Mouse (Mus musculus) testis, adult 2 months (tissue): ENCODE results near the gene Etv4. TPM values are rescaled to one million over a fixed set of nuclear protein-coding genes. Genes with fewer than 3 reads are reported as not detected.

ENCODE experiments used
- H3K27ac ChIP-seq: fragments of 200-500 bp; 2 replicates; pipeline ENCODE4 v1.5.1; 2012; ENCODE audit warnings: low read depth, low read length; ENCODE audit not compliant: control insufficient read depth, insufficient read depth
- H3K27me3 ChIP-seq: fragments of 200-500 bp; 2 replicates; pipeline ENCODE4 v1.6.1; 2012; ENCODE audit warnings: mild to moderate bottlenecking, low read length, moderate library complexity; ENCODE audit not compliant: control insufficient read depth, insufficient read depth
- H3K36me3 ChIP-seq: fragments of 200-500 bp; 2 replicates; pipeline ENCODE4 v1.6.1; 2012; ENCODE audit warnings: mild to moderate bottlenecking, low read length; ENCODE audit not compliant: control insufficient read depth, insufficient read depth
- H3K4me1 ChIP-seq: fragments of 200-500 bp; 2 replicates; pipeline ENCODE4 v1.6.1; 2012; ENCODE audit warnings: low read length; ENCODE audit not compliant: control insufficient read depth, insufficient read depth
- H3K4me3 ChIP-seq: fragments of 200-500 bp; 2 replicates; pipeline ENCODE4 v1.5.1; 2012; ENCODE audit warnings: low read depth, mild to moderate bottlenecking, low read length, moderate library complexity, mixed read lengths; ENCODE audit not compliant: control insufficient read depth
- CTCF ChIP-seq: fragments of 200-500 bp; IDR thresholded peaks from 2 replicates; pipeline ENCODE4 v1.5.1; 2012; ENCODE audit warnings: low read depth, mild to moderate bottlenecking, inconsistent platforms, low read length, moderate library complexity; ENCODE audit not compliant: control insufficient read depth, insufficient read depth, insufficient replicate concordance
- POLR2A ChIP-seq: fragments of 200-500 bp; IDR thresholded peaks from 2 replicates; pipeline ENCODE4 v1.6.1; 2012; ENCODE audit warnings: low read depth, mild to moderate bottlenecking, inconsistent platforms, low read length, moderate library complexity; ENCODE audit not compliant: control insufficient read depth
- polyA plus RNA-seq: library from polyadenylated mRNA; depleted of rRNA; stranded (reverse); fragments of >200 nt; gene quantifications from 2 replicates; pipeline ENCODE4 v1.2.3, GENCODE M21; 2012

The Etv4 gene
- polyA plus RNA-seq, 1 experiment, result 0.53 TPM

- no peaks in the 10 kb centered on the region for H3K36me3 ChIP-seq
- peaks cover 8% of the 10 kb centered on the region for H3K27me3 ChIP-seq
- no peak for TF ChIP-seq CTCF
- no peak for TF ChIP-seq POLR2A
- no peak overlapping the region for H3K27ac ChIP-seq
- H3K4me1 ChIP-seq, result peaks cover 15% of the 10 kb centered on the region
- H3K4me3 ChIP-seq, result peak overlapping the region; percentile 58
Observed at GRCm38 (mm10) chr11:101785852-101786205, 658 bp upstream of the Etv4 start.

GRCm38 (mm10) chr11:101784488-101785142 is 556 bp downstream of the Etv4 start:
- peaks cover 8% of the 10 kb centered on the region for H3K27me3 ChIP-seq

GRCm38 (mm10) chr11:101784072-101784471 is 1.1 kb downstream of the Etv4 start:
- Histone ChIP-seq H3K4me3 (no peak overlapping the region), H3K4me1 (peaks cover 15% of the 10 kb centered on the region), H3K27ac (no peak overlapping the region), H3K36me3 (no peaks in the 10 kb centered on the region), H3K27me3 (peaks cover 8% of the 10 kb centered on the region)
- TF ChIP-seq CTCF (no peak), POLR2A (no peak)

More at GRCm38 (mm10) chr11:101784488-101785142, 556 bp downstream of the Etv4 start:
- Histone ChIP-seq H3K36me3 (no peaks in the 10 kb centered on the region), H3K27ac (no peak overlapping the region), H3K4me3 (peak overlapping the region; percentile 83), H3K4me1 (peaks cover 15% of the 10 kb centered on the region)
- no peak for TF ChIP-seq POLR2A
- no peak for TF ChIP-seq CTCF

GRCm38 (mm10) chr11:101783584-101783983 is 1.6 kb downstream of the Etv4 start:
- H3K4me3 ChIP-seq, result no peak overlapping the region
- H3K36me3 ChIP-seq, result no peaks in the 10 kb centered on the region
- peaks cover 8% of the 10 kb centered on the region for H3K27me3 ChIP-seq
- peaks cover 15% of the 10 kb centered on the region for H3K4me1 ChIP-seq
- no peak overlapping the region for H3K27ac ChIP-seq
- TF ChIP-seq POLR2A, result no peak
- no peak for TF ChIP-seq CTCF

GRCm38 (mm10) chr11:101783135-101783534 is 2.0 kb downstream of the Etv4 start:
- H3K4me1 ChIP-seq, result peaks cover 15% of the 10 kb centered on the region
- peaks cover 8% of the 10 kb centered on the region for H3K27me3 ChIP-seq
- no peak overlapping the region for H3K27ac ChIP-seq
- H3K36me3 ChIP-seq, result no peaks in the 10 kb centered on the region
- H3K4me3 ChIP-seq, result no peak overlapping the region
- TF ChIP-seq CTCF (no peak), POLR2A (no peak)

GRCm38 (mm10) chr11:101776846-101777245 is 8.3 kb downstream of the Etv4 start:
- H3K27me3 ChIP-seq, result no peaks in the 10 kb centered on the region
- TF ChIP-seq POLR2A, result no peak
- TF ChIP-seq CTCF, result no peak
- no peak overlapping the region for H3K27ac ChIP-seq
- H3K4me3 ChIP-seq, result no peak overlapping the region
- H3K36me3 ChIP-seq, result no peaks in the 10 kb centered on the region
- peaks cover 10% of the 10 kb centered on the region for H3K4me1 ChIP-seq

- peak overlapping the region; percentile 47 for H3K4me3 ChIP-seq
- no peaks in the 10 kb centered on the region for H3K36me3 ChIP-seq
- peaks cover 10% of the 10 kb centered on the region for H3K4me1 ChIP-seq
- no peak overlapping the region for H3K27ac ChIP-seq
- no peak for TF ChIP-seq POLR2A
- TF ChIP-seq CTCF, result no peak
- H3K27me3 ChIP-seq, result no peaks in the 10 kb centered on the region
Observed at GRCm38 (mm10) chr11:101772449-101772848, 12.7 kb downstream of the Etv4 start.

GRCm38 (mm10) chr11:101772027-101772426 is 13.1 kb downstream of the Etv4 start:
- H3K27ac ChIP-seq, result no peak overlapping the region
- H3K4me1 ChIP-seq, result peaks cover 10% of the 10 kb centered on the region
- H3K36me3 ChIP-seq, result peaks cover 1% of the 10 kb centered on the region; the same call in 1 of the 2 replicates
- H3K27me3 ChIP-seq, result no peaks in the 10 kb centered on the region
- TF ChIP-seq CTCF (no peak), POLR2A (no peak)
- no peak overlapping the region for H3K4me3 ChIP-seq

- H3K27ac ChIP-seq, result no peak overlapping the region
- H3K4me3 ChIP-seq, result no peak overlapping the region
- no peak for TF ChIP-seq CTCF
- no peak for TF ChIP-seq POLR2A
- H3K4me1 ChIP-seq, result peaks cover 10% of the 10 kb centered on the region
- peaks cover 7% of the 10 kb centered on the region for H3K36me3 ChIP-seq
- no peaks in the 10 kb centered on the region for H3K27me3 ChIP-seq
Observed at GRCm38 (mm10) chr11:101770266-101770665, 14.9 kb downstream of the Etv4 start.
